Mouse (Mus musculus) olfactory bulb, adult 2 months (tissue): ENCODE measurements around the gene H2afj.

Experiments
- CTCF ChIP-seq: fragments of 200-500 bp; IDR thresholded peaks from 2 replicates; pipeline ENCODE4 v1.5.1; 2012; ENCODE audit warnings: low read depth, mild to moderate bottlenecking, low read length, moderate library complexity; ENCODE audit not compliant: insufficient read depth
- POLR2A ChIP-seq: fragments of 200-500 bp; IDR thresholded peaks from 2 replicates; pipeline ENCODE4 v1.6.1; 2012; ENCODE audit warnings: mild to moderate bottlenecking, low read depth, low read length, moderate library complexity; ENCODE audit not compliant: insufficient read depth

DNA sequence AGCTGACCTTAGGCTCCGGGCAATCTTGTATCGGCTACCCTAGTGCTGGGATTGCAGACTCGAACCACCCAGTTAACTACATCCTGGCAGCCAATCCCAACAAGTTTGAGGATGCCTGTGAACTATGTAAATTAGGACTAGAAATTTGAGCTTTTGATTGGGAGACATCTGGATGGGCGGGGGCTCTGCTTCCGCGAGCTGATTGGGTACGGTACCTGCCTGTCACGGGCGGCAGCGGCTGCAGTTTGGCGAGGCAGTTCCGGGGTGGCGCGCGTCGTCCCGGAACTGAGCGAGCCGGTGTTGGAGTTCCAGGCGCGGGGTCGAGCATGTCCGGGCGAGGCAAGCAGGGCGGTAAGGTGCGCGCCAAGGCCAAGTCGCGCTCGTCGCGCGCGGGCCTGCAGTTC lies at the start of gene H2afj:
- TF ChIP-seq POLR2A (peak; percentile 31; the same call in 1 of the 2 replicates), CTCF (no peak)
